In the genomic region with DNA sequence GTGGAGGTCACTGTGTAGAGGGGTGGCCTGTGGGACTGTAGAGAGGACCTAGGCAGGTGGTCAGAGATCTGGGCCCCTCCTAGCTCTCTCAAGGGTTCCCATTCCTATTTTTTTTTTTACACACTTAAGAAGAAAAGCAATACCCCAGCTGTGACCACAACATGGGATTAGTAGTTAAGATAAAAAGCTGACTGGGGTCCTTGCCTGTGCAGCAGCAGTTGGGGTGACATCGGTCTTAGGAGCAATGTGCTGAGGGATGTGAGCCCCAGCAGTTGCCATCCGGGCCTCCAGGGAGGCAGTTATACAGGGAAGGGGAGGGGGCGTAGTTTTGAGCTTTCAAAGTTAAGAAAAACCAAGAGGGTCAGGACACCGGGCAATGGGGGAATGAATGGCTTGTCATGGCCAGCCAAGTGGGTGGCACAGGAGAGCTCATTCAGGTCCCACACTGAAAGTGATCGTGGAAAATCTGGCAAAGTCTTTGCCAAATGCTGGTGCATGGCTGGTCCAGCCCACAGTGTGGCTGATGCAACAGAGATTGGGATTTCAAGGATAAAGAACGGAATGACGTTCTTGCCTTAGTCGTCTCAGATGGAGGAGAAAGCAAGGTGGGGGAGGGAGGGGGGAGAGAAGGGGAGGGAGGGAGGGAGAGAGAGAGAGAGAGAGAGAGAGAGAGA, we compare ENCODE assay signal across 1 mouse cellular context.
A peak's percentile ranks its signal among the peaks of the same experiment; 100 is the strongest.
TF ChIP-seq lines count a peak whose summit lies in the region.

No protein-coding gene starts in this region.

TF ChIP-seq in MEL, 35 proteins besides CTCF, POLR2A, EP300 and RAD21 (continued from another document):
- TF ChIP-seq MAFK (IDR thresholded peaks at IDR 0.05; ENCODE audit: borderline replicate concordance, low read depth, low read length) (no peak), CHD2 (IDR thresholded peaks at IDR 0.05; ENCODE audit: low read length) (no peak), TCF12 (IDR thresholded peaks at IDR 0.05; ENCODE audit: low read depth, low read length) (0 out of 2 replicates have a peak, but pooled peaks have one; percentile 18), KAT2A (conservative IDR thresholded peaks at IDR 0.05; ENCODE audit: low read depth, low read length) (no peak), ZKSCAN1 (IDR thresholded peaks at IDR 0.05; ENCODE audit: low read depth, low read length) (no peak), UBTF (IDR thresholded peaks at IDR 0.05; ENCODE audit: borderline replicate concordance, insufficient read depth, low read depth, low read length) (no peak), USF1 (IDR thresholded peaks at IDR 0.05; ENCODE audit: low read depth, low read length) (no peak), RCOR1 (IDR thresholded peaks at IDR 0.05; ENCODE audit: low read depth, low read length) (0 out of 2 replicates have a peak, but pooled peaks have one; percentile 38), USF2 (IDR thresholded peaks at IDR 0.05; ENCODE audit: borderline replicate concordance in 1 of 2, insufficient read depth in 1 of 2, low read depth in 1 of 2, low read length in 2 of 2) (no peak), TAL1 (IDR thresholded peaks at IDR 0.05; ENCODE audit: low read length) (no peak), MAX (IDR thresholded peaks at IDR 0.05; ENCODE audit: low read length) (no peak), ETS1 (IDR thresholded peaks at IDR 0.05; ENCODE audit: low read depth, low read length) (peak; percentile 45; the same call in 1 of the 2 replicates), E2F4 (IDR thresholded peaks at IDR 0.05; ENCODE audit: borderline replicate concordance, low read depth, low read length) (no peak), POLR2AphosphoS5 (IDR thresholded peaks at IDR 0.05; ENCODE audit: borderline replicate concordance, low read depth, low read length) (no peak), TBP (IDR thresholded peaks at IDR 0.05; ENCODE audit: low read depth, low read length) (no peak)
